Comparison of ENCODE assay signal across 8 mouse cellular contexts in genomic region chr5:110841046-110841862, GRCm38 (mm10). TPM values are rescaled to one million over a fixed set of nuclear protein-coding genes. Genes with fewer than 3 reads are reported as not detected.
A peak's percentile ranks its signal among the peaks of the same experiment; 100 is the strongest.
DNase-seq lines count a peak whose midpoint lies in the region; ATAC-seq lines count a peak whose summit lies in the region.

No protein-coding gene starts in this region.

- H3K4me3 ChIP-seq in kidney, embryonic 15.5 days (replicated peaks): peak overlapping the region; percentile 85
- peak overlapping the region; percentile 83 for H3K4me3 ChIP-seq in embryonic facial prominence, embryonic 10.5 days

- H3K27ac ChIP-seq in kidney, embryonic 15.5 days: no peak overlapping the region
- H3K27ac ChIP-seq in embryonic facial prominence, embryonic 10.5 days (replicated peaks): no peak overlapping the region

- no peak for ATAC-seq in kidney, embryonic 15.5 days (replicated peaks; ENCODE audit: low FRiP score)

- peaks cover 39% of the 10 kb centered on the region for H3K36me3 ChIP-seq in kidney, embryonic 15.5 days
- peaks cover 54% of the 10 kb centered on the region for H3K36me3 ChIP-seq in embryonic facial prominence, embryonic 10.5 days (replicated peaks)

- peak overlapping the region; percentile 79 for H3K4me2 ChIP-seq in kidney, embryonic 15.5 days

- H3K9ac ChIP-seq in kidney, embryonic 15.5 days: no peak overlapping the region

- peaks cover 17% of the 10 kb centered on the region for H3K4me1 ChIP-seq in kidney, embryonic 15.5 days
- H3K4me1 ChIP-seq in embryonic facial prominence, embryonic 10.5 days: peaks cover 20% of the 10 kb centered on the region

- no peaks in the 10 kb centered on the region for H3K9me3 ChIP-seq in kidney, embryonic 15.5 days (replicated peaks)
- H3K9me3 ChIP-seq in embryonic facial prominence, embryonic 10.5 days: no peaks in the 10 kb centered on the region

- DNase-seq in adrenal gland, adult (ENCODE audit: inconsistent age in 2 of 2, low spot score in 1 of 2): peak; percentile 12 to 29
- DNase-seq in adrenal gland, postnatal 14 days: no peak
- DNase-seq in kidney, adult 9 months: no peak
- DNase-seq in embryonic facial prominence, embryonic 10.5 days (ENCODE audit: low spot score): no peak
- DNase-seq in naive thymus-derived CD4-positive, alpha-beta T cell, adult 2 months (ENCODE audit: low read depth): peak; percentile 10
- no peak for DNase-seq in ovary, postnatal 36 days (ENCODE audit: low spot score)
- no peak for DNase-seq in layer of hippocampus, adult 8-10 months (ENCODE audit: low spot score in 2 of 2)

- WGBS in kidney, embryonic 15.5 days: 92% methylated on average over 14 of the region's 14 CpGs
- 90% methylated on average over 14 of the region's 14 CpGs for WGBS in embryonic facial prominence, embryonic 10.5 days

- no peaks in the 10 kb centered on the region for H3K27me3 ChIP-seq in kidney, embryonic 15.5 days
- no peaks in the 10 kb centered on the region for H3K27me3 ChIP-seq in embryonic facial prominence, embryonic 10.5 days (replicated peaks; ENCODE audit: low read depth, poor library complexity, severe bottlenecking)

RNA-seq across cellular contexts. Expression of gene Chek2, which starts 1.5 kb away (rescaled TPM):
- total RNA-seq in adrenal gland, postnatal 14 days (2021): 5.9 and 6.0 TPM in 2 replicates
- polyA plus RNA-seq in kidney, embryonic 15.5 days (2015; fragmentation: Nextera tagmentation; extraction: Ambion mirVana): 36.3 and 36.8 TPM in 2 replicates
- 40.4 and 44.0 TPM in 2 replicates for polyA plus RNA-seq in embryonic facial prominence, embryonic 10.5 days (2016; fragmentation: Nextera tagmentation; extraction: Ambion mirVana)
- 1 to 10 TPM; 1.3 to 2.6 (median 1.7) TPM for total RNA-seq in layer of hippocampus, adult 8-10 months (2022)

RNA-seq across cellular contexts. Expression of gene Hscb, which starts 1.7 kb away (rescaled TPM):
- 20.0 and 23.0 TPM in 2 replicates for total RNA-seq in adrenal gland, postnatal 14 days (2021)
- polyA plus RNA-seq in kidney, embryonic 15.5 days (2015; fragmentation: Nextera tagmentation; extraction: Ambion mirVana): 31.5 and 35.8 TPM in 2 replicates
- 27.2 and 32.3 TPM in 2 replicates for polyA plus RNA-seq in embryonic facial prominence, embryonic 10.5 days (2016; fragmentation: Nextera tagmentation; extraction: Ambion mirVana)
- 10 to 100 TPM; 12.6 to 17.6 (median 14.5) TPM for total RNA-seq in layer of hippocampus, adult 8-10 months (2022)

RNA-seq across cellular contexts. Expression of gene Ulk1, which starts 31.4 kb away (rescaled TPM):
- total RNA-seq in adrenal gland, postnatal 14 days (2021): 49.0 and 50.7 TPM in 2 replicates
- 16.2 and 19.3 TPM in 2 replicates for polyA plus RNA-seq in kidney, embryonic 15.5 days (2015; fragmentation: Nextera tagmentation; extraction: Ambion mirVana)
- 25.6 and 27.4 TPM in 2 replicates for polyA plus RNA-seq in embryonic facial prominence, embryonic 10.5 days (2016; fragmentation: Nextera tagmentation; extraction: Ambion mirVana)
- total RNA-seq in layer of hippocampus, adult 8-10 months (2022): 10 to 100 TPM; 67.6 to 84.3 (median 74.0) TPM

RNA-seq across cellular contexts. Expression of gene Ttc28, which starts 38.3 kb away (rescaled TPM):
- 25.5 and 32.5 TPM in 2 replicates for total RNA-seq in adrenal gland, postnatal 14 days (2021)
- polyA plus RNA-seq in kidney, embryonic 15.5 days (2015; fragmentation: Nextera tagmentation; extraction: Ambion mirVana): 13.9 and 14.4 TPM in 2 replicates
- polyA plus RNA-seq in embryonic facial prominence, embryonic 10.5 days (2016; fragmentation: Nextera tagmentation; extraction: Ambion mirVana): 12.8 and 13.3 TPM in 2 replicates
- total RNA-seq in layer of hippocampus, adult 8-10 months (2022): 10 to 100 TPM in 2 of 4 experiments, 1 to 10 TPM in 2; 9.5 to 15.1 (median 12.2) TPM

Comparison
In these comparisons a context has a peak if more than half of its experiments do, and no peak if none do; other contexts are left out.
1. DNase-seq: peak in adrenal gland, adult (2 of 2) and naive thymus-derived CD4-positive, alpha-beta T cell, adult 2 months (single experiment); none in adrenal gland, postnatal 14 days (single experiment), kidney, adult 9 months (single experiment), embryonic facial prominence, embryonic 10.5 days (single experiment), ovary, postnatal 36 days (single experiment) and layer of hippocampus, adult 8-10 months (0 of 2).